Mouse (Mus musculus): Measurements from ENCODE around the gene H2-Q10. TPM values are rescaled to one million over a fixed set of nuclear protein-coding genes. Genes with fewer than 3 reads are reported as not detected.

H2-Q10 gene
- polyA plus RNA-seq, 1 experiment from 2014 or later: 1.4 TPM

DNA sequence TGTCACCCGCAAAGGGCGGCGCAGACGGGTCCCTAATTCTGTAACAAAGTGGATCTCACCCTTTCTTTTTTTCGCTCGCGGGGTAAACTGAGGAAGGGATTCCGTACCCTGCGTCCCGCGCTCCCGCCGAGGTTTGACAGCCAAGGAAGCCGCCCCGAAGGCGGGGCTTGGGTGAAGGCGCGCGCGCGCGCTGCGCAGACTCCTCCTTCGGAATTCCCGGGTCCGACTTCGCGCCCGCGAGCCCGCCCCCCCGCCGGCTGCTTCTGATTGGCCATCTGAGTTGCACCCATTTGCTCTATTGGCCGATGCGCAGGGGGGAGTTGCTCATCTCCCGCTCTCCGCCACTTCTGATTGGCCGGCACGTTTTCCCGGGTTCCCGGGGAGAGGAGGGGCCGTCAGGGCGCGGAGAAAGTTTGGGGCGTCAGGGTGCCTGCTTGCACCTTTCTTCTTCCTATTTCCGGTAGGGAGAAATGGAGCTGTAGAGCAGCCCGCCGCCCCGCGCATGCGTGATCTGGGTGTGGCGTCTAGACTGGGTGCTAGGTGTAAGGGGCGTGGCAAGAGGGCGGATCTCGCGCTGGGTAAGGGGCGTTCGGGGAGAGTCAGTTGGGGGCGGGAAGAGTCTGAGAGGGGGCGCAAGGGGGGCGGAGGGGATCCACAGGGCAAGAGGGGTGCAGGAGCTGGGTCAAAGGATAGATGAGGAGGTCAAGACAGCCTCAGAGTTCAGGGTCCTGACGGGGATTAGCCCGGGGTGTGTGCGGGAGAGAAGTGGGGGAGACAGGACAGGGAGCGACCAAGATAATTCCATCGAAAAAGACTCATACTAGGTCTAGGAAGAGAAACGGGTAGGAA lies 47.0 kb downstream of the H2-Q10 start, which contains the start of the genes Tcf19 and Cchcr1:
Gene Tcf19 (minus strand): TSS at position 173 of the 849 bp plus-strand sequence.
Gene Cchcr1 (plus strand): TSS at position 449 of the 849 bp plus-strand sequence.
- H3K4me3 ChIP-seq: peak within 1 kb of the TSS; percentile 67
- peaks cover 42% of the 10 kb centered on the region for H3K36me3 ChIP-seq
- peak within 1 kb of the TSS; percentile 84 for H3K9ac ChIP-seq
- ATAC-seq (ENCODE audit: extremely low read depth, insufficient number of reproducible peaks, low FRiP score, low TSS enrichment): peak; percentile 93
- H3K9me3 ChIP-seq: no peaks in the 10 kb centered on the region
- peak within 1 kb of the TSS; percentile 63 for H3K27ac ChIP-seq (replicated peaks)
- no peaks in the 10 kb centered on the region for H3K27me3 ChIP-seq (replicated peaks)
- peak within 1 kb of the TSS; percentile 76 for H3K4me2 ChIP-seq
- under 1% methylated on average over 66 of the region's 67 CpGs for WGBS
- H3K4me1 ChIP-seq: peaks cover 35% of the 10 kb centered on the region

DNA sequence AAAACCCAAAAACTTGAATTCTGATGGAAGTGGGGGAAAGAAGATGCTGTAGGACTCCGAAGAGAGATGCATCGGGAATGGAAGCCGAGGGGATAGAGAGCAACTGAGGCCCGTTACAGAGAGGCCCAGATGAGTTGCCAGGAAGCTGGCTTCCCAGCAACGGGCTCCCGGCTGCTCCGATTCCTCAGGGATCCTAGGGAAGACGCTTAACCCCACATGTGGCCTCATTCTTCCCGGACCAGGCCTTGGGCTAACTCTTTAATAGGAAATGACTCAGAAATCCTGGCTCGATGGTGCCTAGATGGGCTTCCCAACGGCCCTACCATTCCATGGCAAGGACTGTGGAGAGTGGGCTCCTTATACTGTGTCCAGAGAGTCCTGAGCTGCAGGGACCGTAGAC lies 47.6 kb downstream of the H2-Q10 start:
- peak overlapping the region; percentile 76 for H3K4me2 ChIP-seq
- ATAC-seq (ENCODE audit: extremely low read depth, insufficient number of reproducible peaks, low FRiP score, low TSS enrichment): no peak
- H3K36me3 ChIP-seq: peaks cover 43% of the 10 kb centered on the region
- H3K27ac ChIP-seq (replicated peaks): peak overlapping the region; percentile 63
- peak overlapping the region; percentile 67 for H3K4me3 ChIP-seq
- H3K9me3 ChIP-seq: no peaks in the 10 kb centered on the region
- 7% methylated on average over 12 of the region's 12 CpGs for WGBS
- no peaks in the 10 kb centered on the region for H3K27me3 ChIP-seq (replicated peaks)
- H3K9ac ChIP-seq: peak overlapping the region; percentile 84
- H3K4me1 ChIP-seq: peaks cover 35% of the 10 kb centered on the region

Other genes with a start within 250 kb of the H2-Q10 start
- gene Gm16181, start 249.3 kb upstream of the H2-Q10 start, polyA plus RNA-seq (2015; fragmentation: Nextera tagmentation; extraction: Ambion mirVana): not detected in 2 replicates
- 10.6 and 10.7 TPM in 2 replicates for gene Atp6v1g2, start 236.4 kb upstream of the H2-Q10 start, polyA plus RNA-seq (2015; fragmentation: Nextera tagmentation; extraction: Ambion mirVana)
- gene Nfkbil1, start 234.3 kb upstream of the H2-Q10 start, polyA plus RNA-seq (2015; fragmentation: Nextera tagmentation; extraction: Ambion mirVana): 7.6 and 8.1 TPM in 2 replicates
- 279 TPM in 2 replicates for gene Ddx39b, start 228.3 kb upstream of the H2-Q10 start, polyA plus RNA-seq (2015; fragmentation: Nextera tagmentation; extraction: Ambion mirVana)
- 43.4 and 48.6 TPM in 2 replicates for gene H2-D1, start 207.4 kb upstream of the H2-Q10 start, polyA plus RNA-seq (2015; fragmentation: Nextera tagmentation; extraction: Ambion mirVana)
- 0.19 and 0.29 TPM in 2 replicates for gene H2-Q1, start 149.7 kb upstream of the H2-Q10 start, polyA plus RNA-seq (2015; fragmentation: Nextera tagmentation; extraction: Ambion mirVana)
- gene H2-Q2, start 127.8 kb upstream of the H2-Q10 start, polyA plus RNA-seq (2015; fragmentation: Nextera tagmentation; extraction: Ambion mirVana): 3.3 and 3.4 TPM in 2 replicates
- gene H2-Q4, start 90.5 kb upstream of the H2-Q10 start, polyA plus RNA-seq (2015; fragmentation: Nextera tagmentation; extraction: Ambion mirVana): 2.6 and 2.9 TPM in 2 replicates
- gene H2-Q6, start 45.2 kb upstream of the H2-Q10 start, polyA plus RNA-seq (2015; fragmentation: Nextera tagmentation; extraction: Ambion mirVana): 0.23 and 0.61 TPM in 2 replicates
- 1.2 and 2.1 TPM in 2 replicates for gene H2-Q7, start 30.9 kb upstream of the H2-Q10 start, polyA plus RNA-seq (2015; fragmentation: Nextera tagmentation; extraction: Ambion mirVana)
- gene Pou5f1, start 35.9 kb downstream of the H2-Q10 start, polyA plus RNA-seq (2015; fragmentation: Nextera tagmentation; extraction: Ambion mirVana): not detected in 2 replicates
- 48.8 and 53.2 TPM in 2 replicates for gene Tcf19, start 46.7 kb downstream of the H2-Q10 start, polyA plus RNA-seq (2015; fragmentation: Nextera tagmentation; extraction: Ambion mirVana)
- 12.3 and 14.6 TPM in 2 replicates for gene Cchcr1, start 47.0 kb downstream of the H2-Q10 start, polyA plus RNA-seq (2015; fragmentation: Nextera tagmentation; extraction: Ambion mirVana)
- gene Psors1c2, start 63.1 kb downstream of the H2-Q10 start, polyA plus RNA-seq (2015; fragmentation: Nextera tagmentation; extraction: Ambion mirVana): 0.90 and 1.5 TPM in 2 replicates
- 0.39 and 0.42 TPM in 2 replicates for gene Cdsn, start 82.0 kb downstream of the H2-Q10 start, polyA plus RNA-seq (2015; fragmentation: Nextera tagmentation; extraction: Ambion mirVana)
- gene 2300002M23Rik, start 97.4 kb downstream of the H2-Q10 start, polyA plus RNA-seq (2015; fragmentation: Nextera tagmentation; extraction: Ambion mirVana): not detected in 2 replicates
- 1.5 and 1.8 TPM in 2 replicates for gene Sfta2, start 131.5 kb downstream of the H2-Q10 start, polyA plus RNA-seq (2015; fragmentation: Nextera tagmentation; extraction: Ambion mirVana)
- gene Gm9573, start 156.5 kb downstream of the H2-Q10 start, polyA plus RNA-seq (2015; fragmentation: Nextera tagmentation; extraction: Ambion mirVana): not detected in 2 replicates
- gene Mucl3, start 173.6 kb downstream of the H2-Q10 start, polyA plus RNA-seq (2015; fragmentation: Nextera tagmentation; extraction: Ambion mirVana): 0.36 and 0.39 TPM in 2 replicates
- gene Vars2, start 197.5 kb downstream of the H2-Q10 start, polyA plus RNA-seq (2015; fragmentation: Nextera tagmentation; extraction: Ambion mirVana): 12.2 and 13.5 TPM in 2 replicates
- 25.7 and 27.7 TPM in 2 replicates for gene Gtf2h4, start 203.7 kb downstream of the H2-Q10 start, polyA plus RNA-seq (2015; fragmentation: Nextera tagmentation; extraction: Ambion mirVana)
- 122 and 130 TPM in 2 replicates for gene Ddr1, start 234.5 kb downstream of the H2-Q10 start, polyA plus RNA-seq (2015; fragmentation: Nextera tagmentation; extraction: Ambion mirVana)